Mouse (Mus musculus): Measurements from ENCODE around the gene Gm7579. TPM values are rescaled to one million over a fixed set of nuclear protein-coding genes. Genes with fewer than 3 reads are reported as not detected.
"Not testable (repeated sequence)": the region's sequence is repeated elsewhere in the genome, so short reads cannot be mapped to it uniquely, and the experiment has no call there.

Gm7579 gene
- total RNA-seq (2018; cell fraction: chromatin; rRNA removed), result not detected
- not detected for total RNA-seq (2018; cell fraction: cytosol; rRNA removed)
- total RNA-seq (2018; cell fraction: nucleus; rRNA removed), result not detected
- not detected in 3 replicates for polyA plus RNA-seq (2018)

DNA sequence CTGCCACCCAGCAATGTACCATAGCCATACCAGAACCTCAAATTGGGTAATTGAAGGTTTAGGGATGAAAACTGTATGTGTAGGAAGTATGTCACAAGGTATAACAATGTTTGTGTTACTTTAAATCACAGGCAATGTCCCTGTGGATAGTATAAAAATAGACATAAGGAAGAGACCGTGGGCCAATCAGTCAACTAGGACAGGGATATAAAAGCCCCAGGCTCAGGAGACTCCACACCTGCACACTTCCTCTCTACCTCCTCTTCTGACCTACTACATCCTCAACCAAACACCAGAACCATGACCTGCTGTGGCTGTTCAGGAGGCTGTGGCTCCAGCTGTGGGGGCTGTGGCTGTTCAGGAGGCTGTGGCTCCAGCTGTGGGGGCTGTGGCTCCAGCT lies at the start of gene Gm7579:
Gene Gm7579, plus strand, starts transcription at position 301 of the 400 bp plus-strand sequence.
- Histone ChIP-seq H3K36me3 (ENCODE audit: inconsistent target) (no peaks in the 10 kb centered on the region), H3K27ac (no peak within 1 kb of the TSS), H3K4me3 (ENCODE audit: inconsistent target) (no peak within 1 kb of the TSS), H3K79me2 (ENCODE audit: inconsistent target) (no peaks in the 10 kb centered on the region)
- WGBS (ENCODE audit: missing documents), result 45% methylated on average over 1 of the region's 1 CpGs

DNA sequence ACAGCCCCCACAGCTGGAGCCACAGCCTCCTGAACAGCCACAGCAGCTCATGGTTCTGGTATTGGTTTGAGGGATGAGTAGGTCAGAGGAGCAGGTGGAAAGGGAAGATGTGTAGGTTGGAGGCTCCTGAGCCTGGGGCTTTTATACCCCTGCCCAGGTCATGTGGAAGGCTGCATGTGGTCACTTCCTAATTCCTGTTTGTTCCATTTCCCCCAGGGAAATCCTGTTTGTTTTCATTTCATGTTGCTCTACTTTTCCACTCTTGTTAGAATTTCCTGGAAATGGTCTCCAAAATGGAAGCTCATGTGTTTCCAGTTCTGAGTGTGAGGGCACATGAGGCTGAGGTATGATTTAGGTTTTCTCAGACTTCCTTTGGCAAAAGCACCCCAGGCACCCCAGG lies 46.0 kb upstream of the Gm7579 start, which contains the start of gene Gm4553:
Gene Gm4553, minus strand, starts transcription at position 101 of the 400 bp plus-strand sequence.
- not testable (repeated sequence) for H3K27ac ChIP-seq; H3K4me3 ChIP-seq (ENCODE audit: inconsistent target); H3K79me2 ChIP-seq (ENCODE audit: inconsistent target); H3K36me3 ChIP-seq (ENCODE audit: inconsistent target)

DNA sequence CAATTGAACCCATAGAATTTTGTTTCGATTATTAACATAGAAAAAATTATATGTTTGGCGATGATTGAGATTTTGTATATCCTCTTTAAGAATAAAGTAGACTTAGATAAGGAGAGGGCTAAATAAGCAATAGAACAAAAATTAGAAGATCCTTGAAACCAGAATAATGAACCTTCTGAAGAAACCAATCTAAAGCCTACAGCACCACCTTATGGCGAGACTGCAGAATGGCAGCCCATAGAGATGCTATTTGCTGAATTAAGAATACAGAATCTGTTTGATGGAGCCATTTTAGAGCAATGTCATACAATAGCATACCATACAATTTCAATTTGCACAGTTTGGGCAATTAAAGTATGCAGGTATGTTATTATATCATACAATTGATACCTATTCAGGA lies 41.8 kb upstream of the Gm7579 start:
- H3K79me2 ChIP-seq (ENCODE audit: inconsistent target), result no peaks in the 10 kb centered on the region

DNA sequence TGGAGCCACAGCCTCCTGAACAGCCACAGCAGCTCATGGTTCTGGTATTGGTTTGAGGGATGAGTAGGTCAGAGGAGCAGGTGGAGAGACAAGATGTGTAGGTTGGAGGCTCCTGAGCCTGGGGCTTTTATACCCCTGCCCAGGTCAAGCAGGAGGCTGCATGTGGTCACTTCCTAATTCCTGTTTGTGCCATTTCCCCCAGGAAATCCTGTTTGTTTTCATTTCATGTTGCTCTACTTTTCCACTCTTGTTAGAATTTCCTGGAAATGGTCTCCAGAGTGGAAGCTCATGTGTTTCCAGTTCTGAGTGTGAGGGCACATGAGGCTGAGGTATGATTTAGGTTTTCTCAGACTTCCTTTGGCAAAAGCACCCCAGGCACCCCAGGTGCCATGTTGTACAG lies 35.8 kb upstream of the Gm7579 start, which contains the start of gene Krtap5-2:
Gene Krtap5-2, minus strand, starts transcription at position 101 of the 400 bp plus-strand sequence.
- H3K79me2 ChIP-seq (ENCODE audit: inconsistent target); H3K27ac ChIP-seq; H3K36me3 ChIP-seq (ENCODE audit: inconsistent target); H3K4me3 ChIP-seq (ENCODE audit: inconsistent target): not testable (repeated sequence)

More for the DNA sequence above, 41.8 kb upstream of the Gm7579 start:
- Histone ChIP-seq H3K36me3 (ENCODE audit: inconsistent target) (no peaks in the 10 kb centered on the region), H3K4me3 (ENCODE audit: inconsistent target) (no peak overlapping the region), H3K27ac (no peak overlapping the region)
- 48% methylated on average over 3 of the region's 3 CpGs for WGBS (ENCODE audit: missing documents)

DNA sequence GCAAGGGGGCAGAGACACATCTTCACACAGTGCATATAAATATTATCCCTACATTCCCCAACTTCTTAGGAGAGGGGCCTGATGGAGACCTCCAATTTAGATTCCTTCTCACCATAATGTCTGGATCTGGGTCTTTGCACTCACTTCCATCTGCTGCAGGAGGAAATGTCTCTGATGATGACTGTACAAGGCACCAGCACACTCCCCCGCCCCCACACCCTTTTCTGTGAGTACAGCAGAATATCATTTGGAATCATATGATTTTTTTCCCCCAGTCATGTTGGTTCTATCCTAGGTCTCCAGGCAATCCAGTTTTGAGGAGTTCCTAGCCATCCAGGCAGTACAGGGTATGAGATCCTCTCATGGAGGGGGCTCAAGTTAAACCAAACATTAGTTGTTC lies 33.0 kb upstream of the Gm7579 start:
- Histone ChIP-seq H3K4me3 (ENCODE audit: inconsistent target) (no peak overlapping the region), H3K36me3 (ENCODE audit: inconsistent target) (no peaks in the 10 kb centered on the region), H3K79me2 (ENCODE audit: inconsistent target) (no peaks in the 10 kb centered on the region), H3K27ac (no peak overlapping the region)
- 93% methylated on average over 1 of the region's 1 CpGs for WGBS (ENCODE audit: missing documents)

DNA sequence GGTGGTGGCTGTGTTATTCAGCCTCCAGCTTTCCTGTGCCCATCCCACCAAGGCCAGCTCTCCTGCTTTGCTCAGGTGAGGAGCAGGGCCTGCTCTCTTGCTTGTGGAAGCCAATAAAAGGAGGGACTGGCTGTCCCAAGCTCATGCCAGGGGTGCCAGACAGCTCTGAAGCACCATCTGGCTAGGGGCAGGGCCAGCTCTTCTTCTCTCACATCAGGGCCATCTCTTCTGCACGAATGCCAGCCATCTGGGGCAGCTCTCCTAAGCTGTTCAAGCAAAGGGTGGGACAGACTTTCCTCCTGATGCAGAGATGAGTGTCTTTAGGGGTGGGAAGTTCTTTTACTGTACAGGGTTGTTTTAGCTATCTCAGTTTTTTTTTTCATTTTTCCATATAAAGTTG lies 30.6 kb upstream of the Gm7579 start:
- H3K79me2 ChIP-seq (ENCODE audit: inconsistent target), result no peaks in the 10 kb centered on the region
- 63% methylated on average over 1 of the region's 1 CpGs for WGBS (ENCODE audit: missing documents)
- H3K36me3 ChIP-seq (ENCODE audit: inconsistent target), result no peaks in the 10 kb centered on the region
- no peak overlapping the region for H3K4me3 ChIP-seq (ENCODE audit: inconsistent target)
- H3K27ac ChIP-seq, result no peak overlapping the region

DNA sequence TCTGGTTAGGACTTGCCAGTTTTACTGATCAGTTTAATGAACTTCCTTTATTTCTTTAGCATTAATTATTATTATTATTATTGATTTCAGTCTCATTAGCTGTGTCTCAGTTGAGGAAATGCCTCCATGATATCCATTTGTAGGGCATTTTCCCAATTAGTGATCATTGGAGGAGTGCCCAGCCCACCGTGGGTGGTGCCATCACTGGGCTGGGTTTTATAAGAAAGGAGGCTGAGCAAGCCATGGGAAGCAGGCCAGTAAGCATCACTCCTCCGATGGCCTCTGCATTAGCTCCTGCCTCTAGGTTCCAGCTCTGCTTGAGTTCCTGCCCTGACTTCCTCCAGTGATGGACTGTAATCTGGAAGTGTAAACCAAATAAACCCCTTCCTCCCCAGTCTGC lies 23.5 kb upstream of the Gm7579 start:
- H3K36me3 ChIP-seq (ENCODE audit: inconsistent target), result no peaks in the 10 kb centered on the region
- no peak overlapping the region for H3K27ac ChIP-seq
- H3K4me3 ChIP-seq (ENCODE audit: inconsistent target), result no peak overlapping the region
- 82% methylated on average over 2 of the region's 2 CpGs for WGBS (ENCODE audit: missing documents)
- no peaks in the 10 kb centered on the region for H3K79me2 ChIP-seq (ENCODE audit: inconsistent target)

DNA sequence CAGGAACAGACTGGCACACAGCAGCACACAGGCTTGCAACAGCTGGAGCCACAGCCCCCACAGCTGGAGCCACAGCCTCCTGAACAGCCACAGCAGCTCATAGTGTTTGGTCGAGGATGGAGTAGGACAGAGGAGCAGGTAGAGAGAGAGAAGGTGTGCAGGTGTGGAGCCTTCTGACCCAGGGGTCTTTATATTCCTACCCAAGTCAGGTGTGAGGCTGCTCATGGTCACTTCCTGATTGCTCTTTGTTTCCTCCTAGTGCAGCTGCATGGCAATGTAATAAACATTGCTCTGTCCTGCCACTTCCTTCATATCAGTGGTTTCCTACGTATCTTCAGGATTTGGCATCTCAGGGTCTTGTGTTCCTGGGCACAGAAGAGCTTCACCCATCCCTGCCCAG lies 21.4 kb upstream of the Gm7579 start, which contains the start of gene Gm10153:
Gene Gm10153, minus strand, starts transcription at position 101 of the 400 bp plus-strand sequence.
- WGBS (ENCODE audit: missing documents), result 24% methylated on average over 2 of the region's 2 CpGs
- Histone ChIP-seq H3K36me3 (ENCODE audit: inconsistent target) (no peaks in the 10 kb centered on the region), H3K27ac (no peak within 1 kb of the TSS), H3K4me3 (ENCODE audit: inconsistent target) (no peak within 1 kb of the TSS), H3K79me2 (ENCODE audit: inconsistent target) (no peaks in the 10 kb centered on the region)

DNA sequence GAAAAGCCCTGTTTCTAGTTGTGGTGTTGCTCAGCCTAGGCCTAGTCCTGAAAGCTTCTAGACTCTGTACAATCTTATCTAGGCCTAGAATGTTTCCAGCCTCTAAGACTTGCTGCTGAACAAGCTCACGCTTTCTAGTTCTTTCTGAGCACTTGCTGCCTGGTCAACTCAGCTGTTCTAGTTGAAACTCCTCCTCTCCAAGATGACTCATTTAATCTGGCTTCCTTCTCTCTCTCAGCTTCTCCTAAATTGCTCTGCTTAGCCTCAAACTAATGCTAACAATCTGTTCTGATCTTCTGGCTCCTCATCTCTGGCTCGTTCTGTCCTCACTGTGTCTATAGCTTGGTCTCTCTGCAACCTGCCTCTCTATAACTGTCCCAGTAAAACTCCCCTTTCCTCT lies 12.9 kb upstream of the Gm7579 start:
- no peak overlapping the region for H3K4me3 ChIP-seq (ENCODE audit: inconsistent target)
- no peaks in the 10 kb centered on the region for H3K36me3 ChIP-seq (ENCODE audit: inconsistent target)
- H3K27ac ChIP-seq, result no peak overlapping the region
- no peaks in the 10 kb centered on the region for H3K79me2 ChIP-seq (ENCODE audit: inconsistent target)
- 60% methylated on average over 2 of the region's 2 CpGs for WGBS (ENCODE audit: missing documents)

DNA sequence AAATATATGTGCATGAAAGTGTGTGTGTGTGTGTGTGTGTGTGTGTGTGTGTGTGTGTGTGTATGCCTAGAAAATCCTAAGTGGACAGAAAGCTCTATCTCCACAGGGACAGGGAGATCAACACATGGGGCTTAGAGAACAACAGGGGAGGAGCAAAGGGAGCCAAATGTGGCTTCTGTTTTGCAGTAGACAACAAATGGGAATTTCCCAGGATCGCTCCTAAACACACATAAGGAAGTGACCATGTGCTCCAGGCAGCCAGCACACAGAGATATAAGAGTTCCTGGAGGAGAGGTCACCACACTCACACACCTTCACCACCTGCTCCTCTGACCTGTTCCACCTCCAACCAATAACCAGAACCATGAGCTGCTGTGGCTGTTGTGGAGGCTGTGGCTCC lies 10.6 kb upstream of the Gm7579 start, which contains the start of gene Krtap5-3:
Gene Krtap5-3, plus strand, starts transcription at position 301 of the 400 bp plus-strand sequence.
- 69% methylated on average over 1 of the region's 1 CpGs for WGBS (ENCODE audit: missing documents)
- no peaks in the 10 kb centered on the region for H3K36me3 ChIP-seq (ENCODE audit: inconsistent target)
- H3K4me3 ChIP-seq (ENCODE audit: inconsistent target), result no peak within 1 kb of the TSS
- H3K79me2 ChIP-seq (ENCODE audit: inconsistent target), result no peaks in the 10 kb centered on the region
- H3K27ac ChIP-seq, result no peak within 1 kb of the TSS

DNA sequence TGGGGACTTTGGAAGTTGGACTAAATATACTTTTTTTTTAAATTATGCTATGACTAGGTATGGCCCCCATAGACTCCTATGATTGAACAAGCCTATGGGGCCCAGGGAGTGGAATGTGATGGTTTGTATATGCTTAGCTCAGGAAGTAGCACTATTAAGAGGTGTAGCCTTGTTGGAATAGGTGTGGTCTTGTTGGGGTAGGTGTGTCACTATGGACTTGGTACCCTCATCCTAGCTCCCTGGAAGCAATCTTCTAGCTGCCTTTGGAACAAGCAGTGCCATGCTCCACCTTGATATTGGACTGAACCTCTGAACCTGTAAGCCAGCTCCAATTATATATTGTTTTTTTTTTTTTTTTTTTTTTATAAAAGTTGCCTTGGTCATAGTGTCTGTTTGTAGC lies 6.2 kb upstream of the Gm7579 start:
- H3K27ac ChIP-seq, result no peak overlapping the region
- no peak overlapping the region for H3K4me3 ChIP-seq (ENCODE audit: inconsistent target)
- no peaks in the 10 kb centered on the region for H3K79me2 ChIP-seq (ENCODE audit: inconsistent target)
- no peaks in the 10 kb centered on the region for H3K36me3 ChIP-seq (ENCODE audit: inconsistent target)

DNA sequence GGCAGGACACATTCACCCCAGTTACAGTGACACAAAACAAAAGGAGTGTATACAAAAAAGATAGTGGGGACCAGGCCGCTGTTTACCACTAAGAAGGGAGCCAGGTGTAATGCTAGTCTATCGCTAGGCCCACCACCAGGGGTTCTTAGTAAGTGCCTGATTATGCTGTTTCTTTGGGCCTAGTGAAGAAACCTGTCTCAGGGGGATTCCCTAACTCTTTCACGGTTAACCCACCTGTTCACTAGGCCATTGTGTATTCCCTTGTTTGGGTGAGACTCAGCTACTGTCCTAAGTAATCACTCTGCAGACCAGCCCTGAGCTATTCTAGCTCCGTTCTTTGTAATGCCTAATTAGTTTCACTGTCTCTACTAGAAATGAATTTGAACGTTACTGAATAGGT lies 4.8 kb upstream of the Gm7579 start:
- 93% methylated on average over 5 of the region's 5 CpGs for WGBS (ENCODE audit: missing documents)
- not testable (repeated sequence) for H3K27ac ChIP-seq; H3K36me3 ChIP-seq (ENCODE audit: inconsistent target); H3K79me2 ChIP-seq (ENCODE audit: inconsistent target); H3K4me3 ChIP-seq (ENCODE audit: inconsistent target)

DNA sequence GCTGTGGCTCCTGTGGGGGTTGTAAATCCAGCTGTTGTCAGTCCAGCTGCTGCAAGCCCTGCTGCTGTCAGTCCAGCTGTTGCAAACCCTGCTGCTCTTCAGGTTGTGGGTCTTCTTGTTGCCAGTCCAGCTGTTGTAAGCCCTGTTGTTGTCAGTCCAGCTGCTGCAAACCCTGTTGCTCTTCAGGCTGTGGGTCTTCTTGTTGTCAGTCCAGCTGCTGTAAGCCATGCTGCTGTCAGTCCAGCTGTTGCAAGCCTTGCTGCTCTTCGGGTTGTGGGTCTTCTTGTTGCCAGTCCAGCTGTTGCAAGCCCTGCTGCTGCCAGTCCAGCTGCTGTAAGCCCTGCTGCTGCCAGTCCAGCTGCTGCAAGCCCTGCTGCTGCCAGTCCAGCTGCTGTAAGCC lies 477 bp downstream of the Gm7579 start:
- WGBS (ENCODE audit: missing documents), result 13% methylated on average over 1 of the region's 1 CpGs
- H3K79me2 ChIP-seq (ENCODE audit: inconsistent target); H3K27ac ChIP-seq; H3K4me3 ChIP-seq (ENCODE audit: inconsistent target); H3K36me3 ChIP-seq (ENCODE audit: inconsistent target): not testable (repeated sequence)

DNA sequence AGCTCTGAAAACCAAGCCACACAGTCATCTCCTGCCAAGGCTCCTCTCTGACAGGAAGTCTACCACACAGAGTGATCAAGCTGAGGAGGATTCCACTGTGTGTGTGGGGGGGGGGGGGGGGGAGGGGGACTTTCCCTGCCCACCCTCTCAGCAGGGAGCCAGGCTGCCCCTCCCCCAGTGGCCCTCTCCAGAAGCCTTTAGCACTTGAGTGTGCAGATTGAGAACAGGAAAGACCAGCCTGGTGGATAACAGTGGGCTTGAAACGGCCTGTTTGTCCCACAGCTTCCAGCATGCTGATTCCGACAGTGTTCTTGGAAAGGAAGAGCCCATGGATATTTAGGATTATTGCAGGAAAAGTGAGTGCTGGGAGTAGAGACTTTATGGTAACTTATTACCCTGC lies 12.9 kb downstream of the Gm7579 start:
- no peak overlapping the region for H3K4me3 ChIP-seq (ENCODE audit: inconsistent target)
- 67% methylated on average over 2 of the region's 2 CpGs for WGBS (ENCODE audit: missing documents)
- no peak overlapping the region for H3K27ac ChIP-seq
- H3K36me3 ChIP-seq (ENCODE audit: inconsistent target), result no peaks in the 10 kb centered on the region
- H3K79me2 ChIP-seq (ENCODE audit: inconsistent target), result no peaks in the 10 kb centered on the region

DNA sequence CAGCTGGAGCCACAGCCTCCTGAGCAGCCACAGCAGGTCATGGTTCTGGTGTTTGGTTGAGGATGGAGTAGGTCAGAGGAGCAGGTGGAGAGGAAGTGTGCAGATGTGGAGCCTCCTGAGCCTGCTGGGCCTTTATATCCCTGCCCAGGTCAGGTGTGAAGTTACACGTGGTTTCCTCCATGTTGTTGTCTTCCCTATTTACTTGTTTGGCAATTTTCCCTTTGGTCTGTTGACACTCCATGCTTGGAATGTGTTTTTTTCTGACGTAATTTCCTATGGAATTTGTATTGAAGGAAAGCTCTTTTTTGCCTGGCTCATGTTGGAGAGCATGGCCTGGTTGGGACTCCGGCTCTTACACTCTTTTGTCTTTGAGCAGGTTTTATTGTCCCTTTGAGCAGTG lies 18.2 kb downstream of the Gm7579 start, which contains the start of gene Krtap5-5:
Gene Krtap5-5, minus strand, starts transcription at position 101 of the 400 bp plus-strand sequence.
- H3K79me2 ChIP-seq (ENCODE audit: inconsistent target); H3K36me3 ChIP-seq (ENCODE audit: inconsistent target); H3K4me3 ChIP-seq (ENCODE audit: inconsistent target); H3K27ac ChIP-seq: not testable (repeated sequence)
- WGBS (ENCODE audit: missing documents), result 65% methylated on average over 3 of the region's 3 CpGs

DNA sequence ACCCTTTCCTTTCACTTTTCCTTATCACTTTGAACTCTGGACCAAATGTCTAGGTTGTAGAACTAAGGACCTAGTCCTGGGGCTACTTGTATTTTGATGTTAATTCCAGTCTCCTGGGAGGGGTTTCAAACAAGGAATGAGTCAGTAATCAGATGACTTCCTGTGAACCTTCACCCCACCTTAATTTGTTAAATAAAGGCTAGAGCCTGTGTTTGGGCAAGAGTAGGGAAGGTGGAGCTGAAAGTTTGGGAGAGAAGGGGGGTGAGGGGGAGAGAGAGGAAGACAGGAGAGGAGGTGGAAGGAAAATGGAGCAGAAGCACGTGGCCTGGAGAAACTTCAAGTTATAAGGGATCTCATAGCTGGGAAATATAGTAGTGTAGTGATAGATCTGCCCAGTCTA lies 19.9 kb downstream of the Gm7579 start:
- Histone ChIP-seq H3K4me3 (ENCODE audit: inconsistent target) (no peak overlapping the region), H3K36me3 (ENCODE audit: inconsistent target) (no peaks in the 10 kb centered on the region)
- 100% methylated on average over 1 of the region's 1 CpGs for WGBS (ENCODE audit: missing documents)

More for the DNA sequence above, 19.9 kb downstream of the Gm7579 start:
- Histone ChIP-seq H3K27ac (no peak overlapping the region), H3K79me2 (ENCODE audit: inconsistent target) (no peaks in the 10 kb centered on the region)

All from macrophage (primary cell).